Mouse (Mus musculus): ENCODE measurements around the gene Gm11639.

The Gm11639 gene

GRCm38 (mm10) chr11:105153068-105153833, 467.7 kb downstream of the Gm11639 start:
- no peak for DNase-seq (ENCODE audit: low read depth, low spot score)

DNA sequence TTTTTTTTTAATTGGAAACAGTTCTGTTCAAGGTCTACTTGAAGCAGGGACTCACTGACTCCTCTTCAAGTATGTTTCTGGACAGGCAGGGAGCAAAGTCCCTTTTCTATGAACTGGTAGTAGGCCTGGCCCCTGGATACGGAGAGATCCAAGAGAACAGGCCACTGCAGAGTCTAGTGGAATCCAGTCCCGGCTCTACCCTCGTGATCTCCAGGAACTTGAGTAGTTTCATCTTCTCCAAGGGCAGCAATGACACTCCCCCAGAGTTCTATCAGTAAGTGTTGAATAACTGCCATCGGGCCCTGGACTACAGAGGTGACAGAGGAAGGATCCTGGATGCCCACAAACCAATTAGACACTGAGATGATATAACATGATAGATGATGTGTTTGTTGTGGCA, 470.4 kb downstream of the Gm11639 start:
- no peak for DNase-seq (ENCODE audit: low read depth, low spot score)

- DNase-seq (ENCODE audit: low read depth, low spot score), result no peak
Observed at GRCm38 (mm10) chr11:105156748-105157267, 471.3 kb downstream of the Gm11639 start.

GRCm38 (mm10) chr11:105158047-105158446, 472.5 kb downstream of the Gm11639 start:
- DNase-seq (ENCODE audit: low read depth, low spot score), result no peak

- DNase-seq (ENCODE audit: low read depth, low spot score), result no peak
Observed at GRCm38 (mm10) chr11:105159673-105160360, 474.3 kb downstream of the Gm11639 start.

- no peak for DNase-seq (ENCODE audit: low read depth, low spot score)
Observed at GRCm38 (mm10) chr11:105161411-105161810, 475.9 kb downstream of the Gm11639 start.

GRCm38 (mm10) chr11:105164516-105165510, 479.3 kb downstream of the Gm11639 start:
- no peak for DNase-seq (ENCODE audit: low read depth, low spot score)

GRCm38 (mm10) chr11:105166780-105167179, 481.3 kb downstream of the Gm11639 start:
- no peak for DNase-seq (ENCODE audit: low read depth, low spot score)

All from brain, embryonic 18.5 days (tissue).